Mouse (Mus musculus): ENCODE measurements around the gene Gjb5.

Gene Gjb5

DNA sequence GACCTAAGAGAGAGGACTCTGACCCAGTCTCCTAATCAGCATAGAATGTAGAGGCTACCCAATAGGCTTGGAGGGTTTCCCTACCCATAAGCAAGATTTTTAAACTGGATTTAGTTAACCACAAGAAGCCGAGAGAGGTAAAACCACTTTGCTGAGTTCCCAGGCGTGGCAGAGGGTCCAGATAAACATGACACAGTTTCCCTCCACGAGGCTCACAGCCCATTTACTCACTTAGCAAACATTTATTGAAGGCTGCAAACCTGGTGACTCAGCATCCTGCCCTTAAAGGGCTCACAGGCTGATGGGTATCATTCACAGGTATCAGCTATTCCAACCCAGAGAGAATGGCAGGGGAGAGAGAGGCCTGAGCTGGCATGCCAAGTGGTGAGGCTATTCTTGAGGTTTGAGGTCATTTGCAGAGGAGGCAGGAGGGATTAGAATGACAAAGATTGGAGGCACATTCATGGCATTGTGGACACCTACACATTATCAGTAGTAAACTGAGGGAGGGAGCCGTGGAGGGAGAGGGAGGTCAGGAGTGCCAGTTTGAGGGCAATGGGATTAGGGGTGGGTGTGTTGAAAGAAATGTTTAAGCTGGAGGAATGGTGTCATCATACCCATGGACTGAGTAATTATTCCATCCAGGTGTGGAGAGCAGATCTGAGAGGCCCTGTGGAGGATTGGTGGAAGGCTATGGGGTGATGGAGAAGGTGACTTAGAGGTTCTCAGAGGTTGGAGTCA is 8.3 kb downstream of the Gjb5 start:
- no peak for DNase-seq

- no peak for DNase-seq
Measured at GRCm38 (mm10) chr4:127345000-127345399, 13.0 kb downstream of the Gjb5 start.

- DNase-seq: no peak
Measured at GRCm38 (mm10) chr4:127341372-127341771, 16.6 kb downstream of the Gjb5 start.

- DNase-seq: no peak
Measured at GRCm38 (mm10) chr4:127337668-127338067, 20.3 kb downstream of the Gjb5 start.

- DNase-seq: no peak
Measured at GRCm38 (mm10) chr4:127334870-127335504, 23.0 kb downstream of the Gjb5 start.

DNA sequence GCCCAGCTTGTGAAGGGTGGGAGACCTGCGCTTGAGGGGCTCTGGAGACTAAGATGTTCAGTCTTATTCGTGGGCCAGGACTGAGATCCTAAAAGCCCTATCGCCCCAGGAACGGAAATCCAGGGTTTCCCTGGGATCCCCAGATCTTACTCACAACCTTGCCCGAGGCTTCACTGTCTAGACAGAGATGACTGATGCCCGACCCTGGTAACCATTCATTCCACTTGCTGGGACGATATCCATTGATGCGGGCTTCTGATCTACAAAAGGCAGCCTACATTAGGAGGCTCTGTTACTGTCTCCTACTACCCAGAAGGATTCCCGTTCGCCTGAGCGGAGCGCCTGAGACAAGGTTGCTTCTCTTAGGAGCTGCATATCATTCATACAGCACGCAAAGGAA is 26.8 kb downstream of the Gjb5 start:
- no peak for DNase-seq

GRCm38 (mm10) chr4:127330181-127331100 is 27.5 kb downstream of the Gjb5 start, which contains the start of gene Gjb3:
TSS of gene Gjb3 (minus strand) at chr4:127330844.
- no peak for DNase-seq

GRCm38 (mm10) chr4:127329751-127330150 is 28.2 kb downstream of the Gjb5 start:
- no peak for DNase-seq

DNA sequence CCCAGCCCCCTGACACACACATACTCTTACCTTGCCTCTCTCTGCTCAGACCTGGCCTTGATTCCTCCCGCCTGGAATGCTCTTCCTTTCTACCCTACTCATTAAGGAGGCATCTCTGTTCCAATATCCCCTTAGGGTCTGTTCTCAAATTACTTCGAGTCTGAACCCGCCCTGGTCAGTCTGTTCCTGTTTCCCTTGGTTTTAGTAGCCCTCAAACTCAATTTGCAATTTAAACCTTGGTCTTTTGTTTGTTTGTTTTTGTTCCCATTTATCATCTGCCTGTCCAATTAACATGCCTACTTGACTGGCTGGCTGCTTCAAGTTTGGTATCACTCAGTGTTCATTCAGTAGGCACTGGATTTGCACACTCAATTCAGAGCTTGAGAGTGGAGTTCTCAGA is 28.9 kb downstream of the Gjb5 start:
- no peak for DNase-seq

- DNase-seq: no peak
Measured at GRCm38 (mm10) chr4:127328378-127328777, 29.6 kb downstream of the Gjb5 start.

GRCm38 (mm10) chr4:127327749-127328148 is 30.2 kb downstream of the Gjb5 start:
- no peak for DNase-seq

GRCm38 (mm10) chr4:127327258-127327657 is 30.7 kb downstream of the Gjb5 start:
- DNase-seq: no peak

- DNase-seq: no peak
Measured at GRCm38 (mm10) chr4:127325276-127325675, 32.7 kb downstream of the Gjb5 start.

DNA sequence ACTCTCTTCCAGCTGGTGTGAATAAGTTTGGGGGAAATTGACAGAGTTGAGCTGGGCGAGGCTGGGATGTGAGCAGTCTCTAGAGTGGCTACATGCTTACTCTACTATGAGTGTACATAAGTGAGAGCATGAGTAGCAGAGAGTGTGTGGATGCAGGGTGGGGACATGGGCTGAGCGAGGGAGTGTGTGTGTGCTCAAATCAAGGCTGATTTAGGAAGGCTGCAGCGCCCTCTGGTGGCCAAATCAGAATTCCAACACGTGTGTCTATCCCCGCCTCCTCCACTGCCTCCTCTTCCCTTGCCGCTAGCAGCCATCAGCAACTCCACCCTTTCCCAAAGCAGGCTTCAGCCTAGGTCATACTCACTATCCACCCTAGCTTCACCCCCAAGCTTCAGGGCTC is 33.2 kb downstream of the Gjb5 start:
- peak; percentile 71 for DNase-seq

DNA sequence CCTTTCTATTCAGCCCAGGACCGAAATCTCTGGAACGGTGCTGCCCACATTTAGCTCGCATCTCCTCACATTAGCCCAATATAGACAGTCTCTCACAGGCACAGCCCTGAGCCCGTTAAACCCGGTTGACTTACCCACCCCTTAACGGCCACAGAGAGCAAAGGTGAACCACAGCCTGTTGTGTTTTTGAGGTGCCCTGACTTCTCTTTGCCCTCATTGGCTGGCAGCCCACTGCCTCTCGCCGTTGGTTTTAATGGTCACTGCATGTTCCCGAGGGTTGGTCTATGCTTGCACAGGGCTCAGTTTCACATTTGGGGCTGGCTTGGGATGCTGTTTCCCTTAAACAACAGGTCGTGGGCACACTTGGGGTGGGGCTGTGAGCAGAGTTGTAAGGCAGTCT is 33.7 kb downstream of the Gjb5 start:
- DNase-seq: peak; percentile 24

DNA sequence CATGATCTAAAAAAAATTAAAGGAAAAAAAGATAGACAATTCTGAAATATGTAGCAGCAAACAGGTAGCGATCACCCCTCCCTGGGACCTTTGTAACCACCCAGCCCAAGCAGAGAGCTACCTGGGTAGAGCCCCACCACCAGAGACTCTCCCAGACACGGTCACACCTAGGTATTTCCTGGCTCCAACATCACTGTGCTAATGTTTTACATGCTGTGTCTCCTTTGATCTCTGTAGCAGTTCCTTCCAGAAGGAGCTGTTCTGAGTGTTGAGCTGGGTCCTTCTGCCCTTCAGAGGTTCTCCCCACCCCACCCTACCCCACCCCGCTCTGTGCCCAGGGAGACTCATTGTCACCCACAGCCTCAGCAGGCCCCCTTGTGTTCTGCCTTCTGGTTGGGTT is 34.3 kb downstream of the Gjb5 start:
- DNase-seq: no peak

DNA sequence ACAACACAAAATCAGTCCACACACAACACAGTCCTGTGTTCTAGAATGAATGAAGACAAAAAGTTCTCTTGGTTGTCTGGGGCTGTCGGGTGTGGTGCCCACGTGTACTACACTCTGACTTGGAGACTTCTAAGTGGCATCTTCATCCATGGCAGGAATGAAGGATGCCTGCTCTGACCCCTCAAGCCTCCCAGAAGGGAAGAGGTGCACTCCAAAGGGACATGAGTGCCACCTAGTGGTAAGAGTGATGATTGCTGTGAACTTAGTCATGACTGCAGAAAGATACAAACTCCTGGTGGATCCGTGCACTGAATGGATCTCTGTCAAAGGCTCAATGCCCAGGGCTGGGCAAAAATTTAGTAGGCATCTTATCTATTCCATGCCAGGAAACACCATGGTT is 38.4 kb downstream of the Gjb5 start:
- peak; percentile 78 for DNase-seq

DNA sequence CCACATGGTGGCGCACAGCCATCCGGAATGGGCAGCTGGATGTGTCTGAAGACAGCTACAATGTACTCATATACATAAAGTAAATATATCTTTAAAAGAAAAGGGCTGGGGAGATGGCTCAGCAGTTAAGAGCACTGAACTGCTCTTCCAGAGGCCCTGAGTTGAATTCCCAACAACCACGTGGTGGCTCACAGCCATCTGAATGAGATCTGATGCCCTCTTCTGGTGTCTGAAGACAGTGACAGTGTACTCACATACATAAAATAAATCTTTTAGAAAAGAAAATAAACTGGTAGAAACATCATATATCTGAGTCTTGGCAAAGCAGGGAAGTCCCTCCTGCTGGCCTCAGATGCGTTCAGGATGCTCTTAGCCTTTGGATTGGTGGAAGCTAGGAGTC is 40.8 kb downstream of the Gjb5 start:
- no peak for DNase-seq

- no peak for DNase-seq
Measured at GRCm38 (mm10) chr4:127315753-127316152, 42.2 kb downstream of the Gjb5 start.

GRCm38 (mm10) chr4:127314585-127314984 is 43.4 kb downstream of the Gjb5 start:
- no peak for DNase-seq

GRCm38 (mm10) chr4:127313861-127314260 is 44.1 kb downstream of the Gjb5 start, which contains the start of gene Gja4:
TSS of gene Gja4 (minus strand) at chr4:127314039.
- peak; percentile 85 for DNase-seq

DNA sequence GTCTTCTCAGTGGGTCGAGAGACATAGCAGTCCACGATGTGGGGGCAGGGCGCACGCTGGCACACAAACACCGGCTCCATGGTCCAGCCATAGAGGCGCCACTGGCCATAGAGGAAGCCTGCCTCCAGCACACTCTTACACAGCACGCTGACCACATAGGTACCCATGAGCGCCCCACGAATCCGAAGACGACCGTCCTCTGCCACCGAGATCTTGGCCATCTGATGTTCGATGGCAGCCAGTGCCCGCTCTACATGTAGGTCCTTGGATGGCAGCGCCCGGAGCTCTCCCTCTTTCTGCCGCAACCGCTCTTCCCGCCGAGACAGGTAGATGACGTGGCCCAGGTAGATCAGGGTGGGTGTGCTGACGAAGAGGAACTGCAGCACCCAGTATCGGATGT is 45.6 kb downstream of the Gjb5 start:
- DNase-seq: no peak

DNA sequence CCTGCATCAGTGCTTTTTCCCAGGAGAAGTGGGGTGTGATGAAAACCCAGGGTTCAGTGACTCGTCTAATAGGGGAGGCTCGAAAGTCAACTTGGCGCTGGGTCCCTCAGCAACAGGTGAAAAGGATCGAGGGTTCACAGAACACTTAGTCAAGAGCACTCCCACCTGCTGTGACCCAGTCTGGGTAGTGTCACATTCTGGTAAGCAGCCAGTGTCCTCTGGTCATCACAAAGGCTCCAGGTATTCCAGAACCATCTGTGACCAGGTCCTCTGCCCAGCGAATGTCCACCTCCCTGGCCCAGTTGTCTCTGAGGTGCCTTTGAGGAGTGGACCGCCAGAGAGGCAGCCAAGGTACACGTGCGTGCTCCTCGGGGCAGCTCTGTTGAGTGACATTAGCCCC is 46.4 kb downstream of the Gjb5 start:
- no peak for DNase-seq
